Mouse (Mus musculus) kidney, adult 2 months (tissue): ENCODE results near the gene Fam83f. TPM values are rescaled to one million over a fixed set of nuclear protein-coding genes. Genes with fewer than 3 reads are reported as not detected.

Source experiments
- DNase-seq: peaks from one replicate; pipeline ENCODE4 v3.0.0; 2021
- H3K27ac ChIP-seq: fragments of 200-500 bp; 2 replicates; pipeline ENCODE4 v1.5.1; 2012; ENCODE audit warnings: low read depth, low read length, control low read depth, inconsistent platforms; ENCODE audit not compliant: insufficient read depth
- H3K27me3 ChIP-seq: fragments of 200-500 bp; replicated peaks from 2 replicates; pipeline ENCODE4 v1.6.1; 2012; ENCODE audit warnings: mild to moderate bottlenecking, moderate library complexity, low read length, inconsistent platforms; ENCODE audit not compliant: control insufficient read depth, insufficient read depth
- H3K36me3 ChIP-seq: fragments of 200-500 bp; 2 replicates; pipeline ENCODE4 v1.6.1; 2012; ENCODE audit warnings: mild to moderate bottlenecking, moderate library complexity, low read length, inconsistent platforms; ENCODE audit not compliant: control insufficient read depth, insufficient read depth
- H3K4me1 ChIP-seq: fragments of 200-500 bp; 2 replicates; pipeline ENCODE4 v1.6.1; 2011; ENCODE audit warnings: low read length; ENCODE audit not compliant: control insufficient read depth, insufficient read depth
- H3K4me3 ChIP-seq: fragments of 200-500 bp; 2 replicates; pipeline ENCODE4 v1.5.1; 2011; ENCODE audit warnings: mild to moderate bottlenecking, low read depth, low read length, control low read depth; ENCODE audit not compliant: insufficient read depth
- CTCF ChIP-seq: fragments of 200-500 bp; conservative IDR thresholded peaks from 2 replicates; pipeline ENCODE4 v1.5.1; 2011; ENCODE audit warnings: low read depth, mild to moderate bottlenecking, control low read depth, low read length, moderate library complexity, mixed read lengths; ENCODE audit not compliant: insufficient read depth, insufficient read length
- POLR2A ChIP-seq: fragments of 200-500 bp; IDR thresholded peaks from one replicate; pipeline ENCODE4 v1.6.1; 2011; ENCODE audit warnings: low read depth, low read length, control low read depth
- WGBS: fragments of 180-500 bp; shearing (Covaris S2); methylation state at CpG from one replicate; pipeline ENCODE4 v1.1.7; 2018; 5-methylcytosine and 5-hydroxymethylcytosine counted together
- polyA plus RNA-seq: library from polyadenylated mRNA; depleted of rRNA; stranded (reverse); fragments of >200 nt; gene quantifications from 2 replicates; pipeline ENCODE4 v1.2.3, GENCODE M21; 2012

The Fam83f gene
- polyA plus RNA-seq, 1 experiment: 2.8 TPM

DNA sequence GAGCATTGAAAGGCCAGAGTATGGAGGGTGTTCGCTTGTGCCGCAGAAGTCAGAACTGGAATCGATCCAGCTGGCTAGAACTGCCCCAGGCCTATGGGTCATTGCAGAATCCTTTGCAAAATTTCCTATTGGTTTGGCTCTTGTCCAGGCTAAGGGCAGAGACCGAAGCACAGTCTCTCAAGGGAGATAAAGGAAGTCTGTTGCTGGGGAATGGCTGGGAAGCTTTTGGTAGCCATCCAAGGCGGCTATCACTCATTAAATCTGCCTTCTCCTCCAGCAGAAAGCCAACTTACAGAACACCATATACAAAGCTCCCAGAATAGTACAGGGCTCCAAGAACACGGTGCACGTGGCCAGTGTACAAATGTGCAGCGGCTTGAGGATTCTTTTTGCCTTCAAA is 35.4 kb downstream of the Fam83f start:
- Histone ChIP-seq H3K27me3 (no peaks in the 10 kb centered on the region), H3K4me1 (peaks cover 22% of the 10 kb centered on the region), H3K36me3 (no peaks in the 10 kb centered on the region), H3K4me3 (no peak overlapping the region), H3K27ac (peak overlapping the region; percentile 24; the same call in 1 of the 2 replicates)
- peak; percentile 95 for DNase-seq
- no peak for TF ChIP-seq CTCF
- TF ChIP-seq POLR2A: no peak
- 18% methylated on average over 8 of the region's 8 CpGs for WGBS

DNA sequence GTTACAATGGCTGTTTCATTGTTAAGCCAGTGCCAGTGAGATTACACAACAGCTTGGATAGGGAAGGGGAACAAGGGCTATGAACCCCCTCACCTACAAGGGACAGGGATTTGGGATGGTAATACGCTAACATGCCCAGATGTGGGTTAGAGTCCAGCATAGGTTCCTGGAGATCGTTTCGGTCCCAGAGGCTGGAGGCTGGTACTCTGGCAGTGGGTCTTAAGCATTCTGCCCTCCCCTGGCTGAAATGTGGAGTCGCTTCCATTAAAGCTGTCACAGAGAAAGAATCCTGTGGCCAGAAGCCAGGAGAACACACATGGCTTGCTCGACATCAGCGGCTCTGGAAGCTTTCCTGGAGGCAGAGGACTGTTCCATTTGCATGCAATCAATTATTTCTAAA is 37.9 kb downstream of the Fam83f start:
- H3K4me1 ChIP-seq: peaks cover 22% of the 10 kb centered on the region
- 21% methylated on average over 6 of the region's 6 CpGs for WGBS
- peak; percentile 16; the same call in 1 of the 2 replicates for TF ChIP-seq CTCF
- TF ChIP-seq POLR2A: no peak
- no peak overlapping the region; the same call in 1 of the 2 replicates for H3K27ac ChIP-seq
- no peak overlapping the region for H3K4me3 ChIP-seq
- H3K27me3 ChIP-seq: no peaks in the 10 kb centered on the region
- no peaks in the 10 kb centered on the region for H3K36me3 ChIP-seq
- peak; percentile 67 for DNase-seq

DNA sequence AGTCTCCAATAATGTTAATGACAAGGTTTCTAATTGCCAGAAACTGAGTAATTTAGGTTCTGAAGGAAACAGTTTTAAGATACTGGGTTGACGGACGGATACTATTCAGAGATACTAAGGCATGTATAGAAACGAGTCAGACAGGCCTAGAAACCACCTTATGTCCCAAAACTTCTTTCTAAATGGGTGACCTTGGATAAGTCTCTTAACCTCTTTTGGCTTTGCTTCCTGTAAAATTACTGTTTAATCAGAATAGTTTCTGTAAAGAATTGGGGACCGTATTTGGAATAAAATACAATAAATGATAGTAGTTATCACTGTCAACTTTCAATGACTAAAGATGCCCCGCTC is 38.6 kb downstream of the Fam83f start:
- WGBS: 16% methylated on average over 5 of the region's 5 CpGs
- H3K27ac ChIP-seq: no peak overlapping the region
- peaks cover 22% of the 10 kb centered on the region for H3K4me1 ChIP-seq

DNA sequence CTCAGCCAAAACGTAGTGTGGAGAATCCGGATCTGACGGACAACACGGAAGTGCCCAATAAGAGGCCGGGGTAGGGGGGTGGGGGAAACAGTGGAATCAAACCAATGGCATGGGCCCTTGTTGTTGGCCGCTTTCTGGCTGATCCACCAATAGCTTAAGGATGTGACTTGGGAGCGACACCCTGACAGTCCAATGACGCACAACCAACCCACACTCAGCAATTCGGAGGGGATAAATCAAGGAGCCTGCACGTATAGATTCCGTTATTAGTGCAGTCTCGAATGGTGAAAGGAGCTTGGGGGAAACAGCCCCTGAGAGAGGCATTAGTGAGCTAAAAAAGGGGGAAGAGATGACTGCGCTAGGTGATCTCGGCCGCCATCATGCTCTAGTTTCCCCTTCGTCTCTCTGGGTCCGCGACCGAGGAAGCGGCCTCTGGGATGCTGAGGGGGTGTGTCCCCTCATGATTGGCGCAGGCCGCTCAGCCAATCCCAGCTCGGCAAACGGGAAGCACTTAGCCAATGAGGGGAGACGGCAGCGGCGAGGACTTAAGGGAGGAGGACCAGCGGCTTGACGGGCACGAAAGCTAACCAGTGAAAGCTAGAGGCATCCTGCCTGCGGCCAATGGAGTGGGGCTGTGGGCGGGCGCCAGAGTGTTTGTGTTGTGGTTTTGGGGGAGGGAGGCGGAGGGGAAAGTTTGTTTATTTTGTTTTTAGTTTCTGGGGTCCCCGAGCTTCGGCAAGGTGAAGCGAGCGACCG is 39.1 kb downstream of the Fam83f start, which contains the start of gene Tnrc6b:
Tnrc6b (plus strand) TSS at position 706 of the 756 bp plus-strand sequence.
- WGBS: under 1% methylated on average over 39 of the region's 39 CpGs
- DNase-seq: peak; percentile 99
- Histone ChIP-seq H3K27me3 (no peaks in the 10 kb centered on the region), H3K27ac (peak within 1 kb of the TSS; percentile 92), H3K4me1 (peaks cover 19% of the 10 kb centered on the region), H3K36me3 (no peaks in the 10 kb centered on the region), H3K4me3 (peak within 1 kb of the TSS; percentile 84)
- TF ChIP-seq CTCF: no peak
- TF ChIP-seq POLR2A: peak; percentile 77

More for the DNA sequence above, 38.6 kb downstream of the Fam83f start:
- Histone ChIP-seq H3K27me3 (no peaks in the 10 kb centered on the region), H3K4me3 (no peak overlapping the region), H3K36me3 (no peaks in the 10 kb centered on the region)
- no peak for TF ChIP-seq CTCF
- TF ChIP-seq POLR2A: no peak
- no peak for DNase-seq

GRCm38 (mm10) chr15:80711401-80712151 is 39.9 kb downstream of the Fam83f start:
- WGBS: under 1% methylated on average over 100 of the region's 106 CpGs
- Histone ChIP-seq H3K4me1 (peaks cover 14% of the 10 kb centered on the region), H3K36me3 (no peaks in the 10 kb centered on the region), H3K27ac (peak overlapping the region; percentile 77), H3K4me3 (peak overlapping the region; percentile 84), H3K27me3 (no peaks in the 10 kb centered on the region)
- no peak for TF ChIP-seq POLR2A
- TF ChIP-seq CTCF: no peak
- DNase-seq: peak; percentile 38

- H3K4me3 ChIP-seq: no peak overlapping the region
- H3K27me3 ChIP-seq: no peaks in the 10 kb centered on the region
- H3K36me3 ChIP-seq: no peaks in the 10 kb centered on the region
- no peak for DNase-seq
- H3K4me1 ChIP-seq: peaks cover 6% of the 10 kb centered on the region; the same call in 1 of the 2 replicates
- 70% methylated on average over 4 of the region's 4 CpGs for WGBS
- TF ChIP-seq POLR2A: no peak
- no peak for TF ChIP-seq CTCF
- no peak overlapping the region for H3K27ac ChIP-seq
These were observed 42.7 kb downstream of the Fam83f start for GRCm38 (mm10) chr15:80714299-80714698.

DNA sequence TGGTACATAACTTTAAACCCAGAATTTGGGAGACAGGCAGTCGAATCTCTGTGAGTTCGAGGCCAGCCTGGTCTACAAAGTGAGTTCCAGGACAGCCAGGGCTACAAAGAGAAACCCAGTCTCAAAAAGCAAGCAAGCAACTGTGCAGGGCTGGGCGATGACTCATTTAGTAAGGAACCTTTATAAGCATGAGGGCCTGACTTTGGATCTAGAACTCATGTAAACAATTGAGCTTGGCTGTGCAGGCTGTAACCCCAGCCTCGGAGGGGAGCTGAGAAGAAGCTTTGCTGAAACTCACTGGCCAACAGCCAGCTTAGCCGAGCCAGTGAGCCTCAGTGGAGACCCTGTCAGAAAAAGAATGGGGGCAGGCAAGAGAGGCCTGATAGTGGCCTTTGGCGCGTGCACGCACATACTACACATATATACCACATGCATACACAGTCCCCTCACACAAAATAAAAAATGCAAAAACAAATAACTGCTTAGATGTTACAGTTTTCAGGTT is 45.0 kb downstream of the Fam83f start:
- no peaks in the 10 kb centered on the region for H3K27me3 ChIP-seq
- 82% methylated on average over 8 of the region's 8 CpGs for WGBS
- H3K4me3 ChIP-seq: no peak overlapping the region
- peaks cover 8% of the 10 kb centered on the region; the same call in 1 of the 2 replicates for H3K4me1 ChIP-seq
- H3K27ac ChIP-seq: no peak overlapping the region
- no peak for TF ChIP-seq CTCF
- TF ChIP-seq POLR2A: no peak
- no peaks in the 10 kb centered on the region for H3K36me3 ChIP-seq
- no peak for DNase-seq
